In the genomic region with DNA sequence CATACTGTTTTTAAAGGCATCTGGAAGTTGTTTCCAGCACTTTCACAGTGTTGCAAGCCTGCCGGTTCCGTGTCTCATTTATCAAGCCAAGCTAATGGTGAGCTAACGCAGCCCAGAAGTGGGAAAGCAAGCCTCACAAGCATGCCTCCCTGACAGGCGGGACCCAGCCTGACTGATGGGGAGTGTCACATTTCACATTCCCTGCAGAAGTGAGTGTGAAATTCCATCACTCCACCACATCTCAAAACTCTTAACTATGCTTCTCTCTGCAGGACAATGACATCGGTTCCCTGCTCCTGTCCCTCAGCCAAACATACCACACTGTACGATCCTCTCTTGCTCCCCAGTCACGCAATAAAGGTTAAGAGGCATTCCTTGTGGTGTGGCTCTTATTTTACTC, we compare ENCODE assay signal across 10 mouse cellular contexts. TPM values are rescaled to one million over a fixed set of nuclear protein-coding genes. Genes with fewer than 3 reads are reported as not detected.
DNase-seq lines count a peak whose midpoint lies in the region; ATAC-seq lines count a peak whose summit lies in the region.
"Had no signal": no experiment of that assay in that cellular context is flagged by ENCODE, and none has a peak within 500 bp of the region (broad histone marks: within the 10 kb centered on the region; RNA-seq: fewer than 3 reads in every experiment).

No protein-coding gene starts in this region.

- H3K9ac ChIP-seq in heart, embryonic 12.5 days = 0 out of 2 replicates have a peak overlapping the region, but pooled peaks have one; percentile 45
- no peak overlapping the region for H3K9ac ChIP-seq in limb, embryonic 15.5 days
- H3K9ac ChIP-seq: forebrain, postnatal 0 days had no signal

- intact Hi-C loops in left cerebral cortex, postnatal 36 days (cut with DNase I) = no loop called here

- peak overlapping the region; percentile 14; the same call in 1 of the 2 replicates for H3K4me3 ChIP-seq in heart, embryonic 12.5 days
- 0 out of 2 replicates have a peak overlapping the region, but pooled peaks have one; percentile 0 for H3K4me3 ChIP-seq in limb, embryonic 15.5 days

- WGBS in heart, embryonic 12.5 days = 3% methylated on average over 7 of the region's 7 CpGs
- WGBS in limb, embryonic 15.5 days = 4% methylated on average over 7 of the region's 7 CpGs

- H3K4me2 ChIP-seq in heart, embryonic 12.5 days = peak overlapping the region; percentile 52
- peak overlapping the region; percentile 22; the same call in 1 of the 2 replicates for H3K4me2 ChIP-seq in limb, embryonic 15.5 days

- H3K27ac ChIP-seq in heart, embryonic 12.5 days (ENCODE audit: poor library complexity, severe bottlenecking) = peak overlapping the region; percentile 94
- peak overlapping the region; percentile 47; the same call in 1 of the 2 replicates for H3K27ac ChIP-seq in limb, embryonic 15.5 days

- no peaks in the 10 kb centered on the region for H3K27me3 ChIP-seq in heart, embryonic 12.5 days (replicated peaks)
- no peaks in the 10 kb centered on the region for H3K27me3 ChIP-seq in limb, embryonic 15.5 days

- ATAC-seq in heart, embryonic 12.5 days (ENCODE audit: insufficient number of reproducible peaks, low FRiP score) = peak; percentile 78
- ATAC-seq in limb, embryonic 15.5 days (ENCODE audit: insufficient number of reproducible peaks, low FRiP score, low TSS enrichment, low read depth) = peak; percentile 50; the same call in 1 of the 2 replicates

- H3K9me3 ChIP-seq in heart, embryonic 12.5 days (replicated peaks) = no peaks in the 10 kb centered on the region
- H3K9me3 ChIP-seq in limb, embryonic 15.5 days = no peaks in the 10 kb centered on the region

- H3K36me3 ChIP-seq in heart, embryonic 12.5 days = no peaks in the 10 kb centered on the region
- no peaks in the 10 kb centered on the region for H3K36me3 ChIP-seq in limb, embryonic 15.5 days

- H3K4me1 ChIP-seq in heart, embryonic 12.5 days (replicated peaks) = peaks cover 51% of the 10 kb centered on the region
- peaks cover 16% of the 10 kb centered on the region for H3K4me1 ChIP-seq in limb, embryonic 15.5 days

- DNase-seq in 3T3-L1 (ENCODE audit: low read depth, low spot score) = peak; percentile 93
- peak; percentile 75 for DNase-seq in ZHBTc4 (ENCODE audit: low read depth, low spot score)
- no peak for DNase-seq in adrenal gland, adult 18-20 months (ENCODE audit: low spot score in 2 of 2)
- DNase-seq in left cerebral cortex, postnatal 36 days (ENCODE audit: low spot score in 2 of 2) = no peak
- no peak for DNase-seq in thymus, postnatal 36 days
- no peak for DNase-seq in urinary bladder, postnatal 10 days (ENCODE audit: low spot score)
- DNase-seq: forebrain, postnatal 0 days; left cerebral cortex, postnatal 4 days had no signal

RNA-seq across cellular contexts. Expression of a gene that starts 10.0 kb away (rescaled TPM):
- 48.1 and 52.5 TPM in 2 replicates for polyA plus RNA-seq in heart, embryonic 12.5 days (2016; fragmentation: Nextera tagmentation; extraction: Ambion mirVana)
- 17.0 and 17.5 TPM in 2 replicates for polyA plus RNA-seq in limb, embryonic 15.5 days (2015; fragmentation: Nextera tagmentation; extraction: Ambion mirVana)
- 10 to 100 TPM; 13.8 to 17.7 TPM for total RNA-seq in adrenal gland, adult 18-20 months (2021)
- 10 to 100 TPM; 25.3 to 26.6 TPM for total RNA-seq in left cerebral cortex, postnatal 36 days (2021)

RNA-seq across cellular contexts. Expression of a gene that starts 10.8 kb away (rescaled TPM):
- polyA plus RNA-seq in heart, embryonic 12.5 days (2016; fragmentation: Nextera tagmentation; extraction: Ambion mirVana) = 0.14 and 0.26 TPM in 2 replicates
- not detected in 2 replicates for polyA plus RNA-seq in limb, embryonic 15.5 days (2015; fragmentation: Nextera tagmentation; extraction: Ambion mirVana)
- under 1 TPM in 1 of 2 experiments, not detected in 1; 0.10 TPM for total RNA-seq in adrenal gland, adult 18-20 months (2021)
- under 1 TPM; 0.05 TPM for total RNA-seq in left cerebral cortex, postnatal 36 days (2021)

Comparison
In these comparisons a context has a peak if more than half of its experiments do, and no peak if none do; other contexts are left out.
1. DNase-seq: peak in 3T3-L1 (single experiment) and ZHBTc4 (single experiment); none in adrenal gland, adult 18-20 months (0 of 2), left cerebral cortex, postnatal 36 days (0 of 2), thymus, postnatal 36 days (0 of 2) and urinary bladder, postnatal 10 days (single experiment).